Mouse (Mus musculus) telencephalon, adult 2 months (tissue): ENCODE data around the gene Pnpla2.
A peak's percentile ranks its signal among the peaks of the same experiment; 100 is the strongest.
"Not testable (repeated sequence)": the region's sequence is repeated elsewhere in the genome, so short reads cannot be mapped to it uniquely, and the experiment has no call there.

Experiments used
- DNase-seq: peaks from one replicate; pipeline ENCODE4 v3.0.0-alpha.2; 2011; ENCODE audit warnings: low read depth, low spot score

Pnpla2 gene

DNA sequence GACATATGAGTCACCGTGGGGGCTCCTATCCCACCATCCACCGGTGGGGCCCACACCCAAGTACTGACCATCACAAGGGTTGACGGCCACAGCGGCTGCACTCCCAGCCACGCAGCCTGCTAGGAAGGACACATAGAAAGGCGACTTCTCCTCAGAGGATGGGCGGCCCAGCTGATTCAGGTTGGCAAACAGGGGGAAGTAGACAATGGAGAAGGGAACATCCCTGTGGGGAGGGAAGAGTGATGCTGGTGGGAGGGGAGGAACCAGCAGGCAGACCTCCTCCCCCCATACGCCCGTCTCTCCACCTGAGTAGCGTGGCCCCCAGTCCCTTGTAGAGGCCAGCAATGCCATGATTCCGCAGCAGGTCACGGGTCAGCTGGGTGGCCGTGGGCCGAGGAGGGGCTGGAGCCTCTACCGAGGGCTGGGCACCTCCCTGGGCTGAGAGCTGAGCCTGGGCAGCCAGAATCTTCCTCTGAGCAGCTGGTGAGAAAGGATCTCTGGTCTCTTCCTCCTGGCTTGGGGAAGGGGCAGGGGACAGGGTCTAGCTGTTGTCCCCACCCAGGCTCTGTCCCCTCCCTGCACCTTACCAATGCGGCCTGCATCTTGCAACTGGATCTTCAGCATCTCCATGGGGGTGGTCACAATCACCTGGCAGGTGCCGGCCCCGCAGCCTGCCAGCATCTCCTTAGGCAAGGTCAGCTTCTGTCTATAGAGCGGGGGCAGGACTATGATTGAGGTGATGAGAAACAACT is 23.4 kb upstream of the Pnpla2 start:
- no peak for DNase-seq

- no peak for DNase-seq
Measured at GRCm38 (mm10) chr7:141432186-141432611, 22.8 kb upstream of the Pnpla2 start.

- no peak for DNase-seq
Measured at GRCm38 (mm10) chr7:141432741-141433516, 22.1 kb upstream of the Pnpla2 start.

- no peak for DNase-seq
Measured at GRCm38 (mm10) chr7:141433517-141434400, 21.2 kb upstream of the Pnpla2 start.

GRCm38 (mm10) chr7:141434464-141434863 is 20.5 kb upstream of the Pnpla2 start:
- peak; percentile 75 for DNase-seq

DNA sequence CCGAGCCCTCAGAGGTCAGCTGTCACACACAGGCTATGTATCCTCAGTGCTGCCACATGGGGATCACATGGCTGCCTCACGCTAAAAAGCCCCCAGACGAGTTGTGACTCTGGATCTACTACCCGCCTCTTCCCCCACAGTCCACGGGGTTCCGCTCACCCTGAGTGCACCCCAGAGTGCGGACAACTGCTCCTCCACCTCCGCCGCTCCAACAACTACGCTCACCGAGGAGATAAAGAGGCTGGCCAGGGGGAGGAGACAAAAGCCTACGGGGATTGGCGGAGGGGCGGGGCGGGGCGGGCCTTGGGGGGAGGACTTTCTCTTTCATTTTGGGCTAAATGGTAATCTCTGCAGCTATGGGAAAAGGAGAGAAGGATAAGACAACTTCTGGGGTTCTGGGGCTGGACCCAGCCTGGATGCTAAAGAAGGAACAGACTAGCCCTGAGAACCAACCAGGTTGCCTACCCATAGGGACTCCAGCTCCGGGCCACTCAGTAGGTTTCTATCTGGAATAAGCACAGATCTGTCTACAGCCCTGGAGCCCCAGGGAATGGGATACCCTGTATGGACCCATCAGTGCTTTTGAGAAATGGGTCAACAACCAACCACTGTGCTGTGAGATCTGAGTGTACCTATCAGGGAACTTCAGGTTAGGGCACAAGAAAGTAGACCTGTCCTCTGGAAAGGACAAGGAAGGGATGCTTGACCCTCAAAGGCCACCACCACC is 19.7 kb upstream of the Pnpla2 start:
- no peak for DNase-seq

- no peak for DNase-seq
Measured at GRCm38 (mm10) chr7:141435856-141436522, 19.0 kb upstream of the Pnpla2 start.

GRCm38 (mm10) chr7:141436523-141436892 is 18.5 kb upstream of the Pnpla2 start:
- no peak for DNase-seq

DNA sequence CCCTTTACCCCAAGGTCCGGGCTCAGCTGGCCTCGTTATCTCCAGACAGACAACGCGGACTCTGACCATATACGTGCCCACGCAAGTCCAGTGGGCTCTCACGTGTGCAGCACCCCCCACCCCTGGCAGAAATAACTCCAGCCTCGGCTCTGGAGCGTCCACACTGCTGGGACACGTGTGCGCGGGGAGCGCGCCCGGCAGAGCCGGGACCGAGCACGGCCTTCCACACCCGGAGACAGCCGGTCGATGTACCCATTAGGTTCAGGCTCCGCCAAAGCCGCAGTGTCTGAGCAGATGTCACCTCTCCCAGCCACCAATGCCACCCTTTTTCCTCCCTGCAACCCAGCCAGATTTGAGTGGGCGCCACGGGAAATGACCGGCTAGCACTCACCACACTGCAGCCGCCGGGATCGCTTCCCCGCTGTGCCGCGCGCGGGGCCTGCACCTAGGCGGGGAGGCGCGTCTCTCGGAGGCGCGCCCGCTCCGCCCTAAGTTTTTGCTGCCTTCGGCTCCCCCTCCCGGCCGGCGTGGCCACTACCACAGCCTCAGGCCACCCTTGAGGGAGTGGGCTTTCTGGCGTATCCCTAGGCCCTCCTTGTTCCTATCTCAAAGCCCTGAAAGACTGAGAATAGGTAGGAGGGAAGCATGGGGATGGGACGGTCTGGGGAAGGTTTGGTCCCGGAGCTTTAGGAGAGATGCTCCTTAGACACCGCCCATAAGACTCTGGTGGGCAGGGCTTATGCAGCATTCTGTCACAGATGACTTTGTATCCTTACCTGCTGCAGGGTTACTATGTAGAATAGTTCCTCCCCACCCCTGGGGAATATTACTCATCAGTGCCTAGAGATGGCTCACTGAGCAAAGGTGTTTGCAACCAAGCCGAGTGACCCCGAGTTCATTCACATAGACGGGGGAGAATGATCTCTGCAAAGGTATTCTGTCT is 17.5 kb upstream of the Pnpla2 start, which contains the start of gene Slc25a22:
Gene Slc25a22 (minus strand): TSS at position 715 of the 943 bp plus-strand sequence.
- no peak for DNase-seq

- no peak for DNase-seq
Measured at GRCm38 (mm10) chr7:141438201-141438968, 16.6 kb upstream of the Pnpla2 start.

GRCm38 (mm10) chr7:141439140-141439679 is 15.8 kb upstream of the Pnpla2 start:
- DNase-seq, result no peak

GRCm38 (mm10) chr7:141439811-141440210 is 15.2 kb upstream of the Pnpla2 start:
- no peak for DNase-seq

DNA sequence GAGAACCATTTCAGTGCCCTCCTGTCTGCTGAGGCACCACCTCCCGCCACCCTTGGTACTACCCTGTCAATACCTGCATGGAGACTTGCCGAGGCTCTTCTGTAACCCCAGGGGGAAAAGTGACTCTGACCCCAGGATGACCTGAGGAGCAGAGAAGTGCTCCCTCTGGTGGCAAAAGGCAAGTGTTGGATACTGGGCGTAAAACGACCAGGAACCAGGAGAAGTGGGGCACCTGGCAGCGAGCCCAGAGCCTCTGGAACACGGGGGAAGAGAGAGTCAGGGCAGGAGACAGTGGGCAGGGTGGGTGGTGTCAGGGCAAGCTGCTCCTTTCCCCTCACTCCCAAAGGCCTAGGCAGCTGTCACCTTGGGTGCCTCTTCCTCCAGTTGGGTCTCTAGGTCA is 14.4 kb upstream of the Pnpla2 start:
- no peak for DNase-seq

- DNase-seq, result no peak
Measured at GRCm38 (mm10) chr7:141441460-141441859, 13.5 kb upstream of the Pnpla2 start.

DNA sequence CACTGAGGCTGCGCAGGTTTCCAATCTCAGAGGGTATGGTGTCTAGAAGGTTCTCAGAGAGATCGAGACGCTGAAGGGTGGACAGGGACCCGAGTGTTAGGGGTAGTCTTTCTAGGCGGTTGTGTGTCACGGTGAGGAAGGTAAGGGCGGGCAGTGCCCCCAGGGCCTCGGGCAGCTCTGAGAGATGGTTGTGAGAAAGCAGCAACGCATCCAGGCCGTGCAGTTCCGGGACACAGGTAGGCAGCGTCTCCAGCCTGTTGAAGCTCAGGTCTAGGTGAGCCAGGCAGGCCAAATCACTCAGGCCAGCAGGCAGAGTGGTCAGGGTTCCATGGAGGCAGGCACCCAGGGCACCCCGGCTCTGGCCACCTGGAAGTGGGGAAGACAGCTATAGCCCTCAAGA is 12.8 kb upstream of the Pnpla2 start:
- no peak for DNase-seq

DNA sequence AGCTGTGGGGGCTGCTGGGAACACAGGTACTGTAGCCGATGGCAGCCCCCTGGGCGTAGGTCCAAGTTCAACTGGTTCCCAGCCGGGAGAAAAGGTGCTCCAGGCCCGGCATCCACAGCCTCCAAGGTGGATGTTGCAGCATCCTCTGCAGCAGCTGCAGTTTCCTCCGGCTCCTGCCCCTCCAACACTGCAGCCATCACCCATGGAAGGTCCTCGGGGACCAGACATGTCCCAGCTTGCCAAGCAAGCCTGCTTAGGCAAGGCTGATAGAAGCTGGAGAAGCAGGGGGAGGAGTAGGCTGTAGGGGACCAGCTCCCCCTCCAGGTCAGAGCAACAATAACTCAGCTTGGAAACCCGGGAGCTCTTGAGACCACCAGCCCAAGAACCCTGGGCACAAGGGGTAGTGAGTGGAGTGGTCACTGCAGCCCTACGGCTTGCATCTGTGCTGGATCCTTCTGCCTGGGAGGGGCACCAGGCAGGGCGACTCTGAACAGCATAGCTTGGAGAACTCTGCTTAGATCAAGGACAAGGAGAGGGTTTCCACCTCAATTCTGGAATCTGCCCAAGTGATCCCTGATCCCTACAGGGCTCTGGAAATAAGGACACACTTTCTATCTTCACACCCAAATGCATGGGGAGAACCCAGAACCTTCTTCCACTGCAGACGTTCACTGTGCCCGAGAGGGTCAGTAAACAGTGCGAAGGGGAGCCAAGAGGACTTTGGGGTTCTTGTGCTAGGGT is 11.7 kb upstream of the Pnpla2 start:
- DNase-seq, result no peak

- no peak for DNase-seq
Measured at GRCm38 (mm10) chr7:141443828-141444237, 11.2 kb upstream of the Pnpla2 start, which contains the start of gene Pidd1. Gene Pidd1 (minus strand): TSS chr7:141444025.

GRCm38 (mm10) chr7:141446374-141446773 is 8.6 kb upstream of the Pnpla2 start:
- not testable (repeated sequence) for DNase-seq
